Mouse (Mus musculus): Measurements from ENCODE around the gene Spryd3. TPM values are rescaled to one million over a fixed set of nuclear protein-coding genes. Genes with fewer than 3 reads are reported as not detected.

The Spryd3 gene
- polyA plus RNA-seq, 1 experiment from 2014 or later: 17.6 TPM

GRCm38 (mm10) chr15:102117461-102118443 is 18.3 kb downstream of the Spryd3 start:
- no peak overlapping the region for H3K27ac ChIP-seq
- DNase-seq (ENCODE audit: low spot score): peak; percentile 26
- no peak overlapping the region for H3K4me3 ChIP-seq
- H3K9me3 ChIP-seq: no peaks in the 10 kb centered on the region
- WGBS: 71% methylated on average over 19 of the region's 19 CpGs
- H3K36me3 ChIP-seq: peaks cover 84% of the 10 kb centered on the region
- no peaks in the 10 kb centered on the region for H3K27me3 ChIP-seq (ENCODE audit: insufficient read depth, poor library complexity, severe bottlenecking)
- H3K4me1 ChIP-seq (replicated peaks): peaks cover 26% of the 10 kb centered on the region

GRCm38 (mm10) chr15:102116753-102117415 is 19.1 kb downstream of the Spryd3 start:
- 77% methylated on average over 11 of the region's 11 CpGs for WGBS
- Histone ChIP-seq H3K27me3 (ENCODE audit: insufficient read depth, poor library complexity, severe bottlenecking) (no peaks in the 10 kb centered on the region), H3K9me3 (no peaks in the 10 kb centered on the region), H3K36me3 (peaks cover 80% of the 10 kb centered on the region), H3K4me1 (replicated peaks) (peaks cover 26% of the 10 kb centered on the region), H3K4me3 (no peak overlapping the region), H3K27ac (no peak overlapping the region)
- DNase-seq (ENCODE audit: low spot score): no peak

- Histone ChIP-seq H3K9me3 (no peaks in the 10 kb centered on the region), H3K4me3 (no peak overlapping the region), H3K36me3 (peaks cover 80% of the 10 kb centered on the region), H3K27me3 (ENCODE audit: insufficient read depth, poor library complexity, severe bottlenecking) (no peaks in the 10 kb centered on the region), H3K27ac (no peak overlapping the region), H3K4me1 (replicated peaks) (peaks cover 32% of the 10 kb centered on the region)
- WGBS: 67% methylated on average over 9 of the region's 9 CpGs
- no peak for DNase-seq (ENCODE audit: low spot score)
Measured at GRCm38 (mm10) chr15:102115731-102116231, 20.3 kb downstream of the Spryd3 start.

- WGBS: 86% methylated on average over 7 of the region's 7 CpGs
- peaks cover 34% of the 10 kb centered on the region for H3K4me1 ChIP-seq (replicated peaks)
- no peak overlapping the region for H3K27ac ChIP-seq
- H3K9me3 ChIP-seq: no peaks in the 10 kb centered on the region
- peaks cover 74% of the 10 kb centered on the region for H3K36me3 ChIP-seq
- DNase-seq (ENCODE audit: low spot score): no peak
- no peaks in the 10 kb centered on the region for H3K27me3 ChIP-seq (ENCODE audit: insufficient read depth, poor library complexity, severe bottlenecking)
- no peak overlapping the region for H3K4me3 ChIP-seq
Measured at GRCm38 (mm10) chr15:102114651-102115260, 21.3 kb downstream of the Spryd3 start.

GRCm38 (mm10) chr15:102113674-102114073 is 22.4 kb downstream of the Spryd3 start:
- peaks cover 66% of the 10 kb centered on the region for H3K36me3 ChIP-seq
- no peak overlapping the region for H3K4me3 ChIP-seq
- H3K27me3 ChIP-seq (ENCODE audit: insufficient read depth, poor library complexity, severe bottlenecking): no peaks in the 10 kb centered on the region
- no peak overlapping the region for H3K27ac ChIP-seq
- 81% methylated on average over 4 of the region's 4 CpGs for WGBS
- no peak for DNase-seq (ENCODE audit: low spot score)
- H3K4me1 ChIP-seq (replicated peaks): peaks cover 38% of the 10 kb centered on the region
- no peaks in the 10 kb centered on the region for H3K9me3 ChIP-seq

DNA sequence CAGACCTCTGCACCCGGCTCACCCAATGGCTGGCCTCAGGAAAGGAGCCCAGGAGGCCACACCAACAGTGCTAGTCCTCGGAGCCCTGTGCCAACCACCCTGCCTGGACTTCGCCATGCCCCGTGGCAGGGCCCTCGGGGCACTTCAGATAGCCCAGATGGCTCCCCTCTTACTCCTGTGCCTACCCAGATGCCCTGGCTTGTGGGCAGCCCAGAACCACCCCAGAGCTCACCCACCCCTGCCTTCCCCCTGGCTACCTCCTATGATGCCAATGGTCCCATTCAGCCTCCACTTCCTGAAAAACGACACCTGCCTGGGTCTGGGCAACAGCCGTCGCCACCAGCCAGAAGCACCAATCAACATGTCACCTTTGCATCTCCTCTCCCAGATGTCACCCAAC is 23.2 kb downstream of the Spryd3 start:
- peaks cover 57% of the 10 kb centered on the region for H3K36me3 ChIP-seq
- H3K27ac ChIP-seq: no peak overlapping the region
- H3K4me3 ChIP-seq: no peak overlapping the region
- no peak for DNase-seq (ENCODE audit: low spot score)
- H3K9me3 ChIP-seq: no peaks in the 10 kb centered on the region
- H3K4me1 ChIP-seq (replicated peaks): peaks cover 35% of the 10 kb centered on the region
- peaks cover 7% of the 10 kb centered on the region for H3K27me3 ChIP-seq (ENCODE audit: insufficient read depth, poor library complexity, severe bottlenecking)
- WGBS: 86% methylated on average over 8 of the region's 8 CpGs

DNA sequence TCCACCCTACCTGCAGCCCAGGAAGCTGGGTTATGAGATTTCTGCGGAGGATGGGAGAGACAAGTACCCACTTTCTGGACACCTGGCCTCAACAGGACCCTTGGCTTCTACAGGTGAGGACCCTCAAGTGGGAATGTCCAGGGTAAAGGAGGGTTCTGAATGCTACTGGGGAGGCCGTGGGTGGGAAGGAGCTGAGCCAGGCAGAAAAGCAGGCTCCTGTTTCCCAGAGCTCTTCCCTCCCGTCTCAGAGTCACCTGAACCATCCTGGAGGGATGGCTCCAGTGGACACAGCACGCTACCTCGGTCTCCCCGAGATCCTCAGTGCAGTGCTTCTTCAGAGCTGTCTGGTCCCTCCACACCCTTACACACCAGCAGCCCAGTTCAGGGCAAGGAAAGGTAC is 23.9 kb downstream of the Spryd3 start:
- peaks cover 51% of the 10 kb centered on the region for H3K36me3 ChIP-seq
- peaks cover 35% of the 10 kb centered on the region for H3K4me1 ChIP-seq (replicated peaks)
- H3K27me3 ChIP-seq (ENCODE audit: insufficient read depth, poor library complexity, severe bottlenecking): peaks cover 14% of the 10 kb centered on the region
- H3K4me3 ChIP-seq: no peak overlapping the region
- H3K9me3 ChIP-seq: no peaks in the 10 kb centered on the region
- H3K27ac ChIP-seq: no peak overlapping the region
- WGBS: 89% methylated on average over 6 of the region's 6 CpGs
- DNase-seq (ENCODE audit: low spot score): no peak

GRCm38 (mm10) chr15:102111495-102111829 is 24.6 kb downstream of the Spryd3 start:
- H3K4me3 ChIP-seq: no peak overlapping the region
- no peaks in the 10 kb centered on the region for H3K9me3 ChIP-seq
- peaks cover 21% of the 10 kb centered on the region for H3K27me3 ChIP-seq (ENCODE audit: insufficient read depth, poor library complexity, severe bottlenecking)
- H3K27ac ChIP-seq: no peak overlapping the region
- DNase-seq (ENCODE audit: low spot score): no peak
- peaks cover 39% of the 10 kb centered on the region for H3K4me1 ChIP-seq (replicated peaks)
- 83% methylated on average over 11 of the region's 11 CpGs for WGBS
- H3K36me3 ChIP-seq: peaks cover 44% of the 10 kb centered on the region

- Histone ChIP-seq H3K4me1 (replicated peaks) (peaks cover 43% of the 10 kb centered on the region), H3K27ac (no peak overlapping the region), H3K27me3 (ENCODE audit: insufficient read depth, poor library complexity, severe bottlenecking) (peaks cover 27% of the 10 kb centered on the region), H3K9me3 (no peaks in the 10 kb centered on the region), H3K4me3 (no peak overlapping the region), H3K36me3 (peaks cover 38% of the 10 kb centered on the region)
- WGBS: 80% methylated on average over 29 of the region's 29 CpGs
- DNase-seq (ENCODE audit: low spot score): no peak
Measured at GRCm38 (mm10) chr15:102110701-102111494, 25.1 kb downstream of the Spryd3 start.

GRCm38 (mm10) chr15:102110271-102110670 is 25.8 kb downstream of the Spryd3 start:
- H3K27me3 ChIP-seq (ENCODE audit: insufficient read depth, poor library complexity, severe bottlenecking): peaks cover 33% of the 10 kb centered on the region
- 91% methylated on average over 7 of the region's 7 CpGs for WGBS
- no peak for DNase-seq (ENCODE audit: low spot score)
- peaks cover 48% of the 10 kb centered on the region for H3K4me1 ChIP-seq (replicated peaks)
- H3K27ac ChIP-seq: no peak overlapping the region
- H3K36me3 ChIP-seq: peaks cover 32% of the 10 kb centered on the region
- no peak overlapping the region for H3K4me3 ChIP-seq
- H3K9me3 ChIP-seq: no peaks in the 10 kb centered on the region

GRCm38 (mm10) chr15:102108651-102109525 is 27.1 kb downstream of the Spryd3 start:
- peak; percentile 76 for DNase-seq (ENCODE audit: low spot score)
- WGBS: 51% methylated on average over 18 of the region's 18 CpGs
- no peak overlapping the region for H3K27ac ChIP-seq
- peaks cover 21% of the 10 kb centered on the region; the same call in 1 of the 2 replicates for H3K36me3 ChIP-seq
- no peak overlapping the region for H3K4me3 ChIP-seq
- no peaks in the 10 kb centered on the region for H3K9me3 ChIP-seq
- peaks cover 47% of the 10 kb centered on the region for H3K27me3 ChIP-seq (ENCODE audit: insufficient read depth, poor library complexity, severe bottlenecking)
- peaks cover 58% of the 10 kb centered on the region for H3K4me1 ChIP-seq (replicated peaks)
